Mouse (Mus musculus): ENCODE measurements around the gene P2rx7.

DNA sequence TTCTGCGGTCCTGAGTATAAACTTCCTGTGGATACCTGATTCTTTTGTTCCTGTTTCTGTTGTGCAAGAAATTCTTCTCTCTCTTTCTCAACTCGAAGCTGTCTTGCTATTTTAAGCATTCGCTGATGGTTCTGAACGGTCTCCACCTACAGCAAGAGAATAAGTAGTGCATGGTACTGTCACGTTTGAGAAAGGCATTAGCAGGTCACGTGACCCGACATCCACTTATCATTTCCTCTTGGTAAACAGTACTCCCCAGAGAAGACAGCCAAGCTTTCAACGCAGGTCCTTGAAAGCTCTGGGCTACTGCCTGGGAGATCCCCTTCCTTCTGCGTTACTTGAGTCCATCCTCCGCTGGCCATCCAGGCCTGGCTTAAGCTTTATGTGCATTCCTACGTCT is 41.5 kb upstream of the P2rx7 start:
- no peak for TF ChIP-seq CTCF (IDR thresholded peaks at IDR 0.05; ENCODE audit: insufficient read depth, low read depth, low read length)
- TF ChIP-seq POLR2A (IDR thresholded peaks at IDR 0.05; ENCODE audit: insufficient read depth, low read depth, low read length) = no peak

All from olfactory bulb, adult 2 months (tissue).